Mouse (Mus musculus) ES-Bruce4 (cell line): ENCODE measurements around the gene Ube2u.

ENCODE experiments used
- CTCF ChIP-seq: IDR thresholded peaks from one replicate; pipeline ENCODE4 v1.8.1; 2011; ENCODE audit warnings: low read depth, low read length
- POLR2A ChIP-seq: IDR thresholded peaks from one replicate; pipeline ENCODE4 v1.8.1; 2011; ENCODE audit warnings: low read length; ENCODE audit not compliant: insufficient read depth

- TF ChIP-seq POLR2A, result no peak
- TF ChIP-seq CTCF, result no peak
Observed at GRCm38 (mm10) chr4:100522534-100522933, 43.9 kb downstream of the Ube2u start.
